Mouse (Mus musculus): Measurements from ENCODE around the gene Akr1a1.

GRCm38 (mm10) chr4:116624831-116625230, 26.6 kb downstream of the Akr1a1 start:
- TF ChIP-seq CTCF (IDR thresholded peaks at IDR 0.05; ENCODE audit: low read depth, low read length) (no peak), TAL1 (conservative IDR thresholded peaks at IDR 0.05; ENCODE audit: low read depth, low read length) (no peak), GATA1 (IDR thresholded peaks at IDR 0.05; ENCODE audit: borderline replicate concordance, low read length) (no peak)

Measured in G1E (cell line).